Mouse (Mus musculus) limb, embryonic 12.5 days (tissue): ENCODE data around the gene Vipr1. TPM values are rescaled to one million over a fixed set of nuclear protein-coding genes. Genes with fewer than 3 reads are reported as not detected.

Experiments used
- ATAC-seq: fragments of 200-750 bp; cut with Nextera tagmentation; 2 replicates; pipeline ENCODE4 v1.8.0; 2017; ENCODE audit warnings: low read depth, moderate TSS enrichment; ENCODE audit not compliant: insufficient number of reproducible peaks, insufficient read depth, low FRiP score, low TSS enrichment
- H3K27ac ChIP-seq: fragments of 300-500 bp; sonication (generic); 2 replicates; pipeline ENCODE4 v1.5.1; 2016; ENCODE audit warnings: mild to moderate bottlenecking, moderate library complexity
- H3K27me3 ChIP-seq: fragments of 300-500 bp; sonication (generic); 2 replicates; pipeline ENCODE4 v1.6.1; 2016; ENCODE audit warnings: mild to moderate bottlenecking, moderate library complexity
- H3K36me3 ChIP-seq: fragments of 300-500 bp; sonication (generic); 2 replicates; pipeline ENCODE4 v1.6.1; 2016; ENCODE audit warnings: mild to moderate bottlenecking, moderate library complexity
- H3K4me1 ChIP-seq: fragments of 300-500 bp; sonication (generic); replicated peaks from 2 replicates; pipeline ENCODE4 v1.6.1; 2016
- H3K4me2 ChIP-seq: fragments of 300-500 bp; sonication (generic); 2 replicates; pipeline ENCODE4 v1.6.1; 2016; ENCODE audit warnings: mild to moderate bottlenecking, moderate library complexity
- H3K4me3 ChIP-seq: fragments of 300-500 bp; sonication (generic); replicated peaks from 2 replicates; pipeline ENCODE4 v1.5.1; 2016; ENCODE audit warnings: mild to moderate bottlenecking
- H3K9ac ChIP-seq: fragments of 300-500 bp; sonication (generic); replicated peaks from 2 replicates; pipeline ENCODE4 v1.6.1; 2016; ENCODE audit warnings: mild to moderate bottlenecking, moderate library complexity
- H3K9me3 ChIP-seq: fragments of 300-500 bp; sonication (generic); 2 replicates; pipeline ENCODE4 v1.6.1; 2016; ENCODE audit warnings: mild to moderate bottlenecking, moderate library complexity
- WGBS: fragments of 180-500 bp; shearing (Covaris S2); methylation state at CpG from one replicate; pipeline ENCODE4 v1.1.7; 2016; 5-methylcytosine and 5-hydroxymethylcytosine counted together
- polyA plus RNA-seq: library from polyadenylated mRNA; unstranded; fragments of >200 nt; fragmentation: Nextera tagmentation; extraction: Ambion mirVana; gene quantifications from 2 replicates; pipeline ENCODE4 v1.2.1, GENCODE M21; 2016

Gene Vipr1
- polyA plus RNA-seq, 1 experiment from 2014 or later, result 1.1 TPM

DNA sequence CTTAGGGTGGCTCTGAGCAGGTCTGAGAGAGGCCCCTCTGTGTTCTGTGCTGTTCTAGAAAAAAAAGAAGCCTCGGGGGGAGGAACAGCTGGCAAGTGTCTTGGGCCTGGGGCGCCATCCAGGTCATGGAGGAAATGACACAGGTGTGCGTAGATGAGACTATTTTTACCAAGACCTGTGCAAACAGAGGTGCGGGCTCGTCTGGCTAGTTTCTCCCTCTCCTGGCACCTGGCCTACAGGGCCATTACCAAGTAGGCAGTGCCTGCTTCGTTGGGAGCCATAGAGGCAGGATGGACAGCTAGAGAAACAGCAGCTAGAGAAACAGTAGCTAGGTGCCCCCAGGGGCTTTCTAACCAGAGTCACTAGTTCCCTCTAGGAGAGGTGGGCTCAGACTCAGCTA is 9.2 kb upstream of the Vipr1 start:
- Histone ChIP-seq H3K36me3 (no peaks in the 10 kb centered on the region), H3K27ac (no peak overlapping the region), H3K4me2 (no peak overlapping the region), H3K27me3 (peaks cover 22% of the 10 kb centered on the region), H3K4me3 (no peak overlapping the region), H3K9ac (no peak overlapping the region), H3K9me3 (no peaks in the 10 kb centered on the region), H3K4me1 (0 out of 2 replicates have a peak, but pooled peaks cover 7% of the 10 kb centered on the region)
- 76% methylated on average over 6 of the region's 6 CpGs for WGBS
- ATAC-seq, result no peak

DNA sequence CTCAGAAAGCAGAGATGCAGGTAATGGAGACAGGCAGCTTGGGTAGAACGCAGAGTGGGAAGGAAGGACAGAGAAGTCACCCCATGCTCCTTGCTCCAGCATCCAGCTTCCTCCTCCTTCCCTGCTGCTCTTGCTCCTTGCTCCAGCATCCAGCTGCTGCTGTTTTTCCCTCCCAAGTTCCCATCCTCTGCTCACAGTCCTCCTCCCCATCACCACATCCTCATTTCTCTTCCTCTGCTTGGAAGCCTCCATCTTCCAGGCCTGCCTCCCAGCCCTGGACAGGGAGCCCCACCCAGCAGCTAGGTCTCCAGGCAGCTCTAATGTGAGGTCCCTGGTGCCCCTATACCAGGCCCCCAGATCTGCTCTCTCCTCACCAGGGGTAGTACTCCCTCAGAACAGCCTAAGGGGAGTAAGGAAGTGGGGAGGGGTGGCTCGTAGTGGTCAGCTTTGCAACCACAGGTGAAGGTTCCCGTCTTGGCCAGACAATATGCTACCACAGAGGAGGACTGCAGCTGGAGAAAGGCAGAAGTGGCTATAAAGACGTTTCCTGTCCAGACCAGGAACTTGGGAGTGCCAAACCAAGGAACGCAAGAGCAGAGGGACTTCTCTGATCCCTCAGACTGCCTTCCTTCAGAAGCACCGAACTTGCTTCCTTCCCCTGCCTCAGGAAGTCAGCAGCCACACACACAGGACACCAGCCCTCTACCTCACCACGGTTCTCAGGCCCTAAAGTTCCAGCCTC is 6.5 kb upstream of the Vipr1 start:
- H3K9me3 ChIP-seq, result no peaks in the 10 kb centered on the region
- H3K4me3 ChIP-seq, result no peak overlapping the region
- H3K36me3 ChIP-seq, result no peaks in the 10 kb centered on the region
- H3K27me3 ChIP-seq, result peaks cover 48% of the 10 kb centered on the region
- WGBS, result 48% methylated on average over 7 of the region's 7 CpGs
- H3K9ac ChIP-seq, result no peak overlapping the region
- H3K27ac ChIP-seq, result no peak overlapping the region
- H3K4me1 ChIP-seq, result 0 out of 2 replicates have a peak, but pooled peaks cover 7% of the 10 kb centered on the region
- H3K4me2 ChIP-seq, result no peak overlapping the region
- no peak for ATAC-seq

DNA sequence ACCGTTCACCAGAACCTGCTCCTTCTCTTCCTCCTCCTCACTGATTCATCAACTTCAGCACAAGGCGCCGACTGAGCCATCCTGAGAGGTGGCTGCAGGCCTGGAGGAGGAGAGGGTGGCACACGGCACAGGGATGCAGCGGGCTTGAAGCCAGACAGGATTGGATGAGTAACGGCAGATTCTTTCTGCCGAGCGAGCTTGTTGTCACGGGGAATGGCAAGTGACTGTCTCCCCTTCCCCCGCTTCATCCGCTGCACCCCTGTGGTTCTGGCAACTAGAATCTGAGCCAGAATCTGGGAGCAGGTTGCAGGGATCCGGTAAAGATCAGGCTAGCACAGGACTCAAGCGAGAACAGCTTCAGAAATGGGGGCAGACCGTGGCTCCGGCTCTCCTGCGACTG is 2.7 kb upstream of the Vipr1 start:
- 49% methylated on average over 16 of the region's 16 CpGs for WGBS
- H3K4me1 ChIP-seq, result peaks cover 24% of the 10 kb centered on the region; the same call in 1 of the 2 replicates
- H3K27me3 ChIP-seq, result peaks cover 86% of the 10 kb centered on the region
- no peaks in the 10 kb centered on the region for H3K9me3 ChIP-seq
- no peak for ATAC-seq
- H3K4me2 ChIP-seq, result no peak overlapping the region
- no peak overlapping the region for H3K9ac ChIP-seq
- no peaks in the 10 kb centered on the region for H3K36me3 ChIP-seq
- no peak overlapping the region for H3K27ac ChIP-seq
- no peak overlapping the region for H3K4me3 ChIP-seq

DNA sequence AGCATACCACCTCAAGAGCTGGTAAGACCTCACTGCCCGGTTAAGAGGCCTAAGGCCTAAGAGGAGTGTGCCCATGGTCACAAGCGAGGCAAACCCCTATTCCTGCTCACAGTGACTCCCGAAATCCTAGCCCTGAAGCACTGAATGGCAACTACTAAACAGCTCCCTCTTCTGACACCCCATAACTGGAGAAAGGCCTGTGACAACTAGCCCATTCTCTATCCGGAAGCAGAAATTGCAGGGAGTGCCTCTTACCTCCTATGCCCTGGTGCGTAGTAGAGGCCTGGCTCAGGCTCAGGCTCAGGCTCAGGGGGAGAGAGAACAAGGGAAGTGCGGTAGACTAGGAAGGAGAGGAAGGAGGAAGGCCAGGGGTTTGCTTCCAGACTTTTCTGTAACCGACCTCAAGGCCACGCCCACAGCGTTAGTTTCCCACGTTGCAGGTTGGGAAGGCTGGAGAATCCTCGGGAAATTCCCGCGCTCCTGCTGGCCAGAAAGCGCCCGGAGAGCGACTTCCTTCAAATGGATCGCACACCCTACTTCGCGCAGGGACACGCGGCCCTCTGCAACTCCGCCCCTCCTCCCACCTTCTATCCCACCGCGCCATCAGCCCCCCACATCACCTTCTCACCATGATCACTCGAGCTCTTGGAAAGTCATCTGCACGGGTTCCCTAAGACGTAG is 1.1 kb upstream of the Vipr1 start:
- peak overlapping the region; percentile 92 for H3K4me2 ChIP-seq
- no peaks in the 10 kb centered on the region for H3K36me3 ChIP-seq
- WGBS, result 9% methylated on average over 27 of the region's 27 CpGs
- no peak overlapping the region for H3K27ac ChIP-seq
- peaks cover 17% of the 10 kb centered on the region; the same call in 1 of the 2 replicates for H3K4me1 ChIP-seq
- no peaks in the 10 kb centered on the region for H3K9me3 ChIP-seq
- peak overlapping the region; percentile 62; the same call in 1 of the 2 replicates for H3K9ac ChIP-seq
- ATAC-seq, result no peak
- H3K4me3 ChIP-seq, result peak overlapping the region; percentile 56
- H3K27me3 ChIP-seq, result peaks cover 88% of the 10 kb centered on the region

DNA sequence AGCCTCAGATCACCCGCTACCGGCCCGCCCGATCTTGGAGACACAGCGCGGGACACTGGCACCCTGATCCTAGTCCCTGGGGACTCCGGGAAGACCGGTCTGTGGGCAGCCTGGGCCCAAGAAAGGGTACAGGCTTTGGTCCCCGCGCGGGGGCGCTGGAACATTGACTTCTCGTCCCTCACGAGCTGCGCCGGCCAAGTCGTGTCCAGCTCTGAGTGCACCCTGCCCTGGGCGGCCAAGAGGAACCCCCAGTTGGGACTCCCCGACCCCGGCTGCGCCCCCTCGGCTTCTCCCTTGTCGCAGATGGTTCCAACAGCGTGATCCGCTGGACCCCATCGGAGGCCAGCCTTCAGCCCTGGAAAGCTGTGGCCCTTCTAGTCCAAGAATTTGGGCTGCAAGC is 515 bp upstream of the Vipr1 start, which contains the start of gene Lyzl4:
Gene Lyzl4 (minus strand): TSS at position 96 of the 400 bp plus-strand sequence.
- Histone ChIP-seq H3K4me2 (peak within 1 kb of the TSS; percentile 92), H3K9me3 (no peaks in the 10 kb centered on the region), H3K9ac (peak within 1 kb of the TSS; percentile 62), H3K27ac (no peak within 1 kb of the TSS), H3K4me3 (peak within 1 kb of the TSS; percentile 56), H3K4me1 (peaks cover 16% of the 10 kb centered on the region; the same call in 1 of the 2 replicates), H3K36me3 (no peaks in the 10 kb centered on the region), H3K27me3 (peaks cover 85% of the 10 kb centered on the region)
- ATAC-seq, result 0 out of 2 replicates have a peak, but pooled peaks have one; percentile 16
- under 1% methylated on average over 26 of the region's 26 CpGs for WGBS

DNA sequence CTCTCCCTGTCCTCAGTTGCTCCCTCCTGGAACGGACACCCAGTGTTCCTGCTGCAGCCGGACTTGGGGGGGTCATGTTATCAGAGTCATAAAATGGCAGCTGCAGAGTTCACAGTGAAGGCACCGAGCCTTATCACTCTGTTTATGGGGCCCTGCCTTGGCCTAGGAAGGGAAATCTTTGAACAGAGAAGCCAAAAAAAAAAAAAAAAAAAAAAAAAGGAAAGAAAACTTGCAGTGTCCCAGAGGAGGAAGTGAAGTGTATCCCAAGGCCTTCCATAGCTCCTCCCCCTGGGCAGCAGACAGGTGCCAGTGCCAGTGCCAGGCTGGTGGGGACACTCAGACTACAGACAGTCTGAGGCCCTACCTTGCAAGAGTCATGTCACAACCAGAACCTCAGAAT is 2.3 kb downstream of the Vipr1 start:
- no peaks in the 10 kb centered on the region for H3K36me3 ChIP-seq
- H3K27me3 ChIP-seq, result peaks cover 64% of the 10 kb centered on the region
- H3K9me3 ChIP-seq, result no peaks in the 10 kb centered on the region
- peaks cover 16% of the 10 kb centered on the region; the same call in 1 of the 2 replicates for H3K4me1 ChIP-seq
- no peak overlapping the region for H3K4me3 ChIP-seq
- H3K9ac ChIP-seq, result no peak overlapping the region
- no peak for ATAC-seq
- WGBS, result 39% methylated on average over 3 of the region's 3 CpGs
- H3K27ac ChIP-seq, result no peak overlapping the region
- H3K4me2 ChIP-seq, result no peak overlapping the region

DNA sequence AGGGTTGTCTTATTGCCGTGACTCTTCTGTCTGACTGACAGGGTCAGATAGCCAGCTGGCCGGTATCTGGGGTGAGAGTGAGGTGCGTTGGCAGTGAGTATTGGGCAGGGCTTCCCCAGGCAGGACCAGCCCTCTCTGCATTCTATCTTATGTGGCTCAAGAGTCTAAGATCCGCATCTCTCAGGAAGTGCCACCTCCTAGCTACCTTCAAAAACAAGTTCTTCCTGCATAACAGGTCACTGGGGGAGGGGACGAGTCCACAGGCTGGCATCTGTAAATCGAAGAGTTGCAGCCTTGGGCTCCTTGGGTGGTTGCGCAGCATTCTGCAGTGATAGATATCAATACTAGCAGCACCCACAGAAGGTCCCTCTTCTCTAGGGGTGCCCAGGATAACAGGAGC is 4.5 kb downstream of the Vipr1 start:
- Histone ChIP-seq H3K27me3 (peaks cover 42% of the 10 kb centered on the region), H3K4me1 (peaks cover 13% of the 10 kb centered on the region; the same call in 1 of the 2 replicates), H3K9me3 (no peaks in the 10 kb centered on the region), H3K4me3 (no peak overlapping the region), H3K27ac (no peak overlapping the region), H3K9ac (no peak overlapping the region), H3K4me2 (no peak overlapping the region), H3K36me3 (no peaks in the 10 kb centered on the region)
- WGBS, result 67% methylated on average over 7 of the region's 7 CpGs
- ATAC-seq, result no peak

DNA sequence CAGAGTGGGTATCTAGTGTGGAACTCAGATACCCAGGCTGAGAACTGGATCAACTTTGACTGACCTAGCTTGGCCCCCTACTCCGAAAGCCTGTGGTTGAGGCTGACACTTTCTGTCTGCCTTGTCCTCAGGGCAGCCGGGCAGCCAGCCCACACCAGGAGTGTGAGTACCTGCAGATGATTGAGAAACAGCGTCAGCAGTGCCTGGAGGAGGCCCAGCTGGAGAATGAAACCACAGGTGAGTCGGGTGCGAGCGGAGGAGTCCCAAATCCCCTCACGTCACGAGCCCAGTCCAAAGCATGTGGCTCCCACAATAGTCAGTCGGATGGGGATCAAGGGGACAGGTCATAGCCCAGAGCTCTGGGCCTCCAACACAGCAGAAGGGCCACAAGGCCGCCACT is 11.2 kb downstream of the Vipr1 start:
- Histone ChIP-seq H3K4me1 (peaks cover 14% of the 10 kb centered on the region), H3K36me3 (no peaks in the 10 kb centered on the region), H3K9me3 (no peaks in the 10 kb centered on the region), H3K4me2 (no peak overlapping the region), H3K27me3 (peaks cover 16% of the 10 kb centered on the region), H3K9ac (no peak overlapping the region), H3K4me3 (no peak overlapping the region), H3K27ac (no peak overlapping the region)
- WGBS, result 84% methylated on average over 10 of the region's 10 CpGs
- no peak for ATAC-seq

DNA sequence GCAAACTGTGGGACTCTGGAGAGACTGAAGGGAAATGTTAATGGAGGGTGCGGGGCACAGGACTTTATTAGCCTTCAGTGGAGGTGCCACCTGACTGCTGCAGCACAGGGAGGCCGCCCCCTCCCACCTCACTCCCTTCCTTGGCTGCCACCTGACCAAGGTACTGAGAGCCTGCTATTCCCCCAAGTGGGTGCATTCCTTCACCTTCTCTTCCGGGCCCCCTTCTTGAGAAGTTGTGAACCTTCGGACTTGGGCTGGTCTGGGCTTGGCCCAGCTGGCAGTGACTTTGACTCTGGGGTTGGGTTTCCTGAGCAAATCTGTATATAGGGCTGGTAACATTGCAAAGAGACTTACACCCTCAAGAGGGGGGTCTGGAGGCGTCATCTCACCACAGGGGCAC is 13.8 kb downstream of the Vipr1 start:
- no peak for ATAC-seq
- WGBS, result 74% methylated on average over 5 of the region's 5 CpGs
- H3K4me2 ChIP-seq, result no peak overlapping the region
- no peak overlapping the region for H3K4me3 ChIP-seq
- peaks cover 32% of the 10 kb centered on the region for H3K27me3 ChIP-seq
- no peak overlapping the region for H3K9ac ChIP-seq
- no peak overlapping the region for H3K27ac ChIP-seq
- H3K36me3 ChIP-seq, result no peaks in the 10 kb centered on the region
- peaks cover 14% of the 10 kb centered on the region for H3K4me1 ChIP-seq
- H3K9me3 ChIP-seq, result no peaks in the 10 kb centered on the region

DNA sequence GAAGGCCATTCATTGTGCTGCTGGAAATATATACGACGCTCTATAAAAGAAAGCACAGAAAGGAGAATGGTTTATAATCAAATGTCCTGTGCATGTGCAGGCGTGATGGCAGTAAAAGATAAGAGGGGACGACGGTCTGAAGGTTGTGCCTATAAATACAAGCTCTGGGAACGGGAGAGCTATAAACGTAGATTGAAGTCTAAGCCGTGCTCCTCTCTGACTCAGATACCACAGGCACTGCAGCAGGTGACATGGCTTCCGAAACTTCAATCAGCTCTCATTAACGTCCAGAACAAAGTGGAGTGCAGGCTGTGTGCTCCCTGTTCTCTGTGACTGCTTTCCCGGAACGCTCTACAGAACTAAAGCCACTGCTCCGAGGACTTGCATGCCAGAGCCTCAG is 14.6 kb downstream of the Vipr1 start:
- ATAC-seq, result no peak
- 31% methylated on average over 13 of the region's 13 CpGs for WGBS
- Histone ChIP-seq H3K9me3 (no peaks in the 10 kb centered on the region), H3K27ac (no peak overlapping the region), H3K36me3 (no peaks in the 10 kb centered on the region), H3K9ac (no peak overlapping the region), H3K4me1 (peaks cover 14% of the 10 kb centered on the region), H3K4me3 (no peak overlapping the region), H3K27me3 (peaks cover 36% of the 10 kb centered on the region), H3K4me2 (no peak overlapping the region)

DNA sequence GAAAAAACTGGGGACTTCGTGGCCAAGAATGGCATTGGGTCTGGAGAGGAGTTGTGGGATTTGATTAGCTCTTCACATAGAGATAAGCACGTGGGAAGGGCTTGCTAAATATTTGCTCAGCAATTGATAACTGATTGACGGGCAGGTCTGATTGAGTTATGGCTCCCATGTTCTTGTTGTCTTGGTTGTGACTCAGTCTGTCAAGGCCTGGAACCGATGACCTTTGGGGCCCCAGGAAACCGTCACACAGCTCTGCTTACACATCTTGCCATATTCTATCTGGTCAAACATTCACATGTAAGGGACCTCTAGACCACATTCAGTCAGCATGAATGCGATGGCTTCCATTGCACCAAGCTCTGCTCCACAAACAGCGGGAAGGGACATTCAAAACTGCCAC is 15.7 kb downstream of the Vipr1 start:
- Histone ChIP-seq H3K4me2 (no peak overlapping the region), H3K27ac (no peak overlapping the region), H3K27me3 (peaks cover 36% of the 10 kb centered on the region), H3K4me3 (no peak overlapping the region), H3K9me3 (no peaks in the 10 kb centered on the region), H3K36me3 (no peaks in the 10 kb centered on the region), H3K4me1 (peaks cover 14% of the 10 kb centered on the region), H3K9ac (no peak overlapping the region)
- no peak for ATAC-seq
- WGBS, result 82% methylated on average over 7 of the region's 7 CpGs
